Mouse (Mus musculus) hindbrain, embryonic 16.5 days (tissue): ENCODE measurements at regions not wholly inside any gene's neighbourhood (a gene's known extent, or its start where the extent isn't known, plus 50 kb on each side); places are given as distances from the start of the nearest gene placed in this dataset.

Experiments used
- ATAC-seq: fragments of 200-750 bp; cut with Nextera tagmentation; 2 replicates; pipeline ENCODE4 v1.8.0; 2017; ENCODE audit warnings: moderate TSS enrichment, moderate library complexity
- H3K27ac ChIP-seq: fragments of 300-500 bp; sonication (generic); 2 replicates; pipeline ENCODE4 v1.5.1; 2014; ENCODE audit warnings: low read depth, mild to moderate bottlenecking, control low read depth, low read length, moderate library complexity
- H3K27me3 ChIP-seq: fragments of 300-500 bp; sonication (generic); replicated peaks from 2 replicates; pipeline ENCODE4 v1.6.1; 2014; ENCODE audit warnings: low read length; ENCODE audit not compliant: control insufficient read depth, insufficient read depth
- H3K36me3 ChIP-seq: fragments of 300-500 bp; sonication (generic); 2 replicates; pipeline ENCODE4 v1.6.1; 2014; ENCODE audit warnings: mild to moderate bottlenecking, low read length, moderate library complexity, mixed read lengths; ENCODE audit not compliant: control insufficient read depth, insufficient read depth
- H3K4me1 ChIP-seq: fragments of 300-500 bp; sonication (generic); 2 replicates; pipeline ENCODE4 v1.6.1; 2014; ENCODE audit warnings: low read depth, low read length; ENCODE audit not compliant: control insufficient read depth, insufficient read depth
- H3K4me2 ChIP-seq: fragments of 300-500 bp; sonication (generic); 2 replicates; pipeline ENCODE4 v1.6.1; 2014; ENCODE audit warnings: mild to moderate bottlenecking, low read length, control low read depth, moderate library complexity
- H3K4me3 ChIP-seq: fragments of 300-500 bp; sonication (generic); 2 replicates; pipeline ENCODE4 v1.5.1; 2014; ENCODE audit warnings: mild to moderate bottlenecking, low read length, control low read depth, moderate library complexity
- H3K9ac ChIP-seq: fragments of 300-500 bp; sonication (generic); 2 replicates; pipeline ENCODE4 v1.6.1; 2014; ENCODE audit warnings: low read depth, mild to moderate bottlenecking, control low read depth, low read length, moderate library complexity
- H3K9me3 ChIP-seq: fragments of 300-500 bp; sonication (generic); 2 replicates; pipeline ENCODE4 v1.6.1; 2014; ENCODE audit warnings: mild to moderate bottlenecking, low read length, moderate library complexity; ENCODE audit not compliant: control insufficient read depth
- WGBS: fragments of 180-500 bp; shearing (Covaris S2); extraction: QIAGEN DNeasy Blood & Tissue Kit; methylation state at CpG from one replicate; pipeline ENCODE4 v1.1.7; 2014; 5-methylcytosine and 5-hydroxymethylcytosine counted together

DNA sequence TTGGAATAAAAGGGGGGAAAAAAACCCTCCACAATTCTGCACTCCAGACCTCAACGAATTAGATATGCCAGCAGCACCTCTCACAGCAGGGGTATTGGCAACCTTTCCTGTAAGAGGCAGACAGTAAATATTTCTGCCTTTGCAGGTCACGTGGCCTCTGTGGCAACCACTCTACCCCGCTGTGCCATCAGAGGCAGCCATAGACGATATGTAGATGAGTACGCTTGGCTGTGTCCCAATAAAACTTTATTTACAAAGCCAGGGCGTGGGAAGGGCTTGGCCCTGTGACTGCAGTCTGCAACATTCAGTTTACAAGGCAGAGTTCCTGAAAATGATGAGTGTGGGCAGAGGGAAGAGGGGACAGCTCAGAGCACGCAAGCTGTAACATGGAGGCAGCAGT lies 158.7 kb upstream of the Dio3 start:
- Histone ChIP-seq H3K4me1 (no peaks in the 10 kb centered on the region), H3K27me3 (no peaks in the 10 kb centered on the region), H3K9me3 (no peaks in the 10 kb centered on the region), H3K36me3 (no peaks in the 10 kb centered on the region), H3K4me3 (no peak overlapping the region), H3K27ac (no peak overlapping the region), H3K4me2 (no peak overlapping the region), H3K9ac (no peak overlapping the region)
- ATAC-seq: 0 out of 2 replicates have a peak, but pooled peaks have one; percentile 56
- 46% methylated on average over 7 of the region's 7 CpGs for WGBS

DNA sequence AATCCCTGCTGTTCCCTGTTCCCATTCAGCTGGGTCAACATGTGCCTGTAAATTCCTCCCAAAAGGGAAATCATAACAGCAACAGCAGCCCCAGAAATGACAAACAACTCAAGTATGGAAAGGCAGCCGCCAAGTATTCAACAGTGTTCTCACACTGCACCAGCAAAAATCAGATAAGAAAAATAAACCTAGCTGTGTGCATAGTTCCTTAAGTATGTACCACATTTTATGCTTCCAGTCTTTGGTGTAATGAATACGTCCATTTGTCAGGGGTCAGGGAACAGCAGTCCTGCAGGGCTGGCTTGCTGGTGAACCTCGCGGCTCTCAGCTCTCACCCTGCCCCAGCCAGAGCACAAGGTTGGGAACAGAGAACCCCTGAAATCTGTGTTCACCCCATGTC lies 155.9 kb upstream of the Dio3 start:
- H3K27ac ChIP-seq: no peak overlapping the region
- no peak overlapping the region for H3K4me2 ChIP-seq
- no peak overlapping the region for H3K4me3 ChIP-seq
- no peaks in the 10 kb centered on the region for H3K36me3 ChIP-seq
- no peaks in the 10 kb centered on the region for H3K9me3 ChIP-seq
- no peak for ATAC-seq
- H3K27me3 ChIP-seq: no peaks in the 10 kb centered on the region
- no peaks in the 10 kb centered on the region; the same call in 1 of the 2 replicates for H3K4me1 ChIP-seq
- WGBS: 73% methylated on average over 4 of the region's 4 CpGs
- H3K9ac ChIP-seq: no peak overlapping the region

DNA sequence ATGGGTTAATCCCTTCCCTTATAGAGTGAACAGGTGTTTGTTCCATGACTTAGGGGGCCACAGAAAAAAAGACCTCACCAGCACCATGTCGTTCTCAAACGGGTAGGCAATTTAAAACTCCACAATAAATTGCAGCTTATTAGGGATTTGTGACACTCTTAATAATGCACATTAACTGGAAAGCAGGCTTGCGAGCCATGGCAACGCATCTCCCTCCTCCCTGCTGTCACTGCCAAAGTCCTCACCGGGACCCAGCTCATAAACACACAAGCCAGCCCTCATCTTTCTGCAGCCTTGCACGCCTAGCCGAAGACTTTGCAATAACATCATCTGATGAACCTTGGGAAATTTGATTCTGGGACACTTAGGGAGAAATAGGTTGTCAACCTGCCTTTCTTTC lies 152.3 kb upstream of the Dio3 start:
- Histone ChIP-seq H3K36me3 (no peaks in the 10 kb centered on the region), H3K4me2 (no peak overlapping the region), H3K9me3 (no peaks in the 10 kb centered on the region), H3K4me3 (no peak overlapping the region), H3K27me3 (no peaks in the 10 kb centered on the region), H3K27ac (no peak overlapping the region), H3K4me1 (no peaks in the 10 kb centered on the region; the same call in 1 of the 2 replicates), H3K9ac (no peak overlapping the region)
- 49% methylated on average over 7 of the region's 7 CpGs for WGBS
- no peak for ATAC-seq

DNA sequence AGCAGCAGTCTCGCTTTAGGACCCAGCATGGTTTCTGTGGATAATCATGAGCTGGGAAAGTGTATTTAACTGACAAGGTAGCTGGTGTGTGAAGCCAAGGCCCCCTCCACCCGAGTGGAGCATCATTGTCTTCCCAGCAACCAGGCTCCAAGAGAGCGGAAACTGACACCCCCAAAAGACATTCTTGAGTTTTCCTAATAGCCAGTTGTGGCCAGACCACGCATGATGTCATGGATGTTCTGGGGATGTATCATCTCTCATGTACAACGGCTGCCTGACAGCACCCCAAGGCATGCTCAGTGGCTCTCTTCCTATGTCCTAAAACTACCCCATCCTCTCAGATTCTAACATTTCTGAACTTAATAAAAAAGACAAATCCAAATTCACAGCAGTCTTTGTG lies 133.5 kb upstream of the Dio3 start:
- no peak for ATAC-seq
- Histone ChIP-seq H3K4me2 (no peak overlapping the region), H3K36me3 (no peaks in the 10 kb centered on the region), H3K4me3 (no peak overlapping the region), H3K27ac (no peak overlapping the region), H3K9ac (no peak overlapping the region), H3K9me3 (peaks cover 2% of the 10 kb centered on the region; the same call in 1 of the 2 replicates), H3K4me1 (no peaks in the 10 kb centered on the region), H3K27me3 (no peaks in the 10 kb centered on the region)
- WGBS: 70% methylated on average over 5 of the region's 5 CpGs

DNA sequence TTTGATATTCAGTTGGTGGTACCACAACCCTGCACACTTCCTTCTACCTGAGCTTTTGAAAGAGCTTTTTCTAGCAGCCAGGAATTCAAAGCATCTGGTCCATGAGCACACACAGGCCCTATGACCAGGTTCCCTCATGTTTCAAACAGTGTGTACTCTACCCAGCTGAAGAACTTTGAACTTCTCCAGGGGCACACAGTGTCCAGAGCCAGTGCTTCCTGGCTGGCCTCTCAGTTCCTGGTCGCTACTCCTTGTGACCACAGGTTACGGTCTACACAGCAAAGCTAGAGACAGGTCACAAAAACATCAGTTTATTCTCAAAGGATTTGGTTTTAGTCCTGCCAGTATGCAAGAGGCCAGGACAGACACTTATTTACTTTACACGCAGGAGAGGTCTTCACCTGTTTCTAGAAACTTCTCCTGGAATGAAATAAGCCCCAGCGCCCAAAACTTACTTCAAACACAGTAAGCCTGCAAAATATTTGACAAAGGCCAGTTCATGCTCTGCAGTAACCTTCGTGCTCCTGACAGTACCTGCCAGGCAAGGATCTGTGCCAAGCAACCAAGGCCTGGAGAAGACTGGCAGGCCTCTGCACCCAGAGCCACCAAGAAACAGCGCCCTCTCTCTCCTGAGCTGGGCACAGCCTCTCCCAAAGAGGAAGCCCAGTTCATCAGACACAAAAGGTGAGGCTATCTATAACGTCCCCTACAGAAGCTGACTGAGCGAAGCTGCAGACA lies 124.5 kb upstream of the Dio3 start:
- no peaks in the 10 kb centered on the region for H3K4me1 ChIP-seq
- no peak overlapping the region for H3K27ac ChIP-seq
- WGBS: 88% methylated on average over 8 of the region's 8 CpGs
- H3K4me3 ChIP-seq: no peak overlapping the region
- no peak overlapping the region for H3K4me2 ChIP-seq
- no peak for ATAC-seq
- H3K9me3 ChIP-seq: peaks cover 2% of the 10 kb centered on the region; the same call in 1 of the 2 replicates
- H3K9ac ChIP-seq: no peak overlapping the region
- no peaks in the 10 kb centered on the region for H3K36me3 ChIP-seq
- no peaks in the 10 kb centered on the region for H3K27me3 ChIP-seq

DNA sequence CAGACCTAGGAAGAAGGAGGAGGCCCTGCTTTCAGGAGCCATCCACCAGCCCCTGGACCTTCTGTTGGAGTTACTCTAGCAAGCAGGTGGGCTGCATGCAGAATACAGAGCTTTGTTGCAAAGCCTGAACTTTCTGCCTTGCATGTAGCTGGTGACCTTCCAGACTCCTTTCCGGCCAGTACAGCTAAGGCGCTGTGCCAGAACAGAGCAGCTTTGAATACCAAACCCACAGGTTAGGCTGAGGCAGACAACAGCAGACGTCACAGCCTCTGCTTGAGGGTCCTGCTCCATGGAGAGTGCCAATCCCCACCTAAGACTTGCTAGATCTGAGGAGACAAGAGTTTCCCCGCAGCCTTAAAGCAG lies 123.9 kb upstream of the Dio3 start:
- no peaks in the 10 kb centered on the region for H3K4me1 ChIP-seq
- no peak for ATAC-seq
- no peaks in the 10 kb centered on the region for H3K27me3 ChIP-seq
- whole genome bisulfite sequencing: 82% methylated on average over 4 of the region's 4 CpGs
- H3K4me2 ChIP-seq: no peak overlapping the region
- no peak overlapping the region for H3K4me3 ChIP-seq
- H3K9me3 ChIP-seq: no peaks in the 10 kb centered on the region
- H3K27ac ChIP-seq: no peak overlapping the region
- H3K9ac ChIP-seq: peak overlapping the region; percentile 22; the same call in 1 of the 2 replicates
- no peaks in the 10 kb centered on the region for H3K36me3 ChIP-seq

- Histone ChIP-seq H3K4me2 (no peak overlapping the region), H3K36me3 (no peaks in the 10 kb centered on the region), H3K4me1 (no peaks in the 10 kb centered on the region), H3K27me3 (no peaks in the 10 kb centered on the region), H3K9ac (no peak overlapping the region), H3K9me3 (no peaks in the 10 kb centered on the region), H3K27ac (no peak overlapping the region), H3K4me3 (no peak overlapping the region)
- WGBS: 39% methylated on average over 8 of the region's 8 CpGs
- ATAC-seq: no peak
These were observed 122.4 kb upstream of the Dio3 start for GRCm38 (mm10) chr12:110156441-110156840.

- Histone ChIP-seq H3K4me3 (no peak overlapping the region), H3K27ac (no peak overlapping the region), H3K4me1 (no peaks in the 10 kb centered on the region), H3K27me3 (no peaks in the 10 kb centered on the region), H3K36me3 (no peaks in the 10 kb centered on the region), H3K9me3 (no peaks in the 10 kb centered on the region), H3K9ac (no peak overlapping the region), H3K4me2 (no peak overlapping the region)
- no peak for ATAC-seq
- whole genome bisulfite sequencing: 79% methylated on average over 16 of the region's 16 CpGs
These were observed 120.7 kb upstream of the Dio3 start for GRCm38 (mm10) chr12:110157998-110158747.

DNA sequence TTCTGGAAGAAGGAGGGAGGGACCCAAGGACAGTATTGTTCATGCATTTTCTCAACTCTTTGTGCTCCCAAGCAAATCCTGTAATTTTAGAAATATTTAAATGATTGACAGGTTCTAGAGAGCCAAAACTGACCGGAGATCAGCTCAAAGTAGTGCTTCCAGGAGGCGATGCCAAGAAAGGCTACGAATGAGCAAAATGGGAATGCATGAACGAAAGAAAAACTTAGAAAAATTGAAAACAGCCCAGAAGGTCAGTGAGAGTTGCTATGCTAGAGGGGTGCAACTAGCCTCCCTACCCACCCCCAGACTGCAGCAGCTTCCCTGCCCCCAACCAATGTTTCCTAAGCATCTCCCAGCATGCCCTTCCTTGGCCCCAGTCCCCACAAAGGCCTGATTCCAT lies 117.6 kb upstream of the Dio3 start:
- no peak overlapping the region for H3K4me3 ChIP-seq
- no peak for ATAC-seq
- WGBS: 83% methylated on average over 4 of the region's 4 CpGs
- no peaks in the 10 kb centered on the region for H3K9me3 ChIP-seq
- no peaks in the 10 kb centered on the region for H3K4me1 ChIP-seq
- no peak overlapping the region for H3K4me2 ChIP-seq
- H3K36me3 ChIP-seq: no peaks in the 10 kb centered on the region
- no peak overlapping the region for H3K9ac ChIP-seq
- no peak overlapping the region for H3K27ac ChIP-seq
- no peaks in the 10 kb centered on the region for H3K27me3 ChIP-seq
